Mouse (Mus musculus): ENCODE measurements around the gene Ccr2. TPM values are rescaled to one million over a fixed set of nuclear protein-coding genes. Genes with fewer than 3 reads are reported as not detected.
A peak's percentile ranks its signal among the peaks of the same experiment; 100 is the strongest.
"Not testable (repeated sequence)": the region's sequence is repeated elsewhere in the genome, so short reads cannot be mapped to it uniquely, and the experiment has no call there.

The Ccr2 gene
- total RNA-seq, 2 experiments from 2014 or later, result 0.74 to 1.4 TPM

- intact Hi-C loops (cut with DNase I), result no loop called here
- no peak for DNase-seq
These were observed 12.0 kb downstream of the Ccr2 start for GRCm38 (mm10) chr9:124113777-124114176.

GRCm38 (mm10) chr9:124118489-124118888 lies 16.7 kb downstream of the Ccr2 start:
- intact Hi-C loops (cut with DNase I), result no loop called here
- DNase-seq, result peak in 1 of 2 experiments; percentile 39

GRCm38 (mm10) chr9:124121387-124122184 lies 19.8 kb downstream of the Ccr2 start, which contains the start of gene Ccr5:
Gene Ccr5, plus strand, starts transcription at chr9:124121543.
- DNase-seq, result no peak
- intact Hi-C loops (cut with DNase I), result no loop called here

GRCm38 (mm10) chr9:124125576-124125975 lies 23.8 kb downstream of the Ccr2 start:
- intact Hi-C loops (cut with DNase I), result loop anchor here (5.0 kb wide), 4 partner anchors 93 to 302 kb away; no protein-coding TSS in a partner anchor
- peak in 1 of 2 experiments; percentile 14 for DNase-seq

- intact Hi-C loops (cut with DNase I), result loop anchor here (5.0 kb wide), 4 partner anchors 94 to 301 kb away; no protein-coding TSS in a partner anchor
These were observed 24.6 kb downstream of the Ccr2 start for GRCm38 (mm10) chr9:124126373-124126772.

GRCm38 (mm10) chr9:124127412-124127811 lies 25.7 kb downstream of the Ccr2 start:
- intact Hi-C loops (cut with DNase I), result loop anchor here (5.0 kb wide), 4 partner anchors 95 to 300 kb away; no protein-coding TSS in a partner anchor

More at GRCm38 (mm10) chr9:124126373-124126772, 24.6 kb downstream of the Ccr2 start:
- peak; percentile 33 to 38 for DNase-seq

GRCm38 (mm10) chr9:124128379-124128778 lies 26.6 kb downstream of the Ccr2 start:
- intact Hi-C loops (cut with DNase I), result loop anchor here (5.0 kb wide), 4 partner anchors 96 to 299 kb away; no protein-coding TSS in a partner anchor
- DNase-seq, result peak; percentile 65 to 83

More at GRCm38 (mm10) chr9:124127412-124127811, 25.7 kb downstream of the Ccr2 start:
- no peak for DNase-seq

GRCm38 (mm10) chr9:124132899-124133298 lies 31.1 kb downstream of the Ccr2 start:
- intact Hi-C loops (cut with DNase I), result not testable (repeated sequence)

GRCm38 (mm10) chr9:124134919-124135318 lies 33.2 kb downstream of the Ccr2 start:
- intact Hi-C loops (cut with DNase I); DNase-seq: not testable (repeated sequence)

More at GRCm38 (mm10) chr9:124132899-124133298, 31.1 kb downstream of the Ccr2 start:
- not testable (repeated sequence) for DNase-seq

- intact Hi-C loops (cut with DNase I), result no loop called here
- no peak for DNase-seq
These were observed 35.9 kb downstream of the Ccr2 start for GRCm38 (mm10) chr9:124137619-124138018.

- no peak for DNase-seq
- intact Hi-C loops (cut with DNase I), result no loop called here
These were observed 36.5 kb downstream of the Ccr2 start for GRCm38 (mm10) chr9:124138055-124138775.

- no peak for DNase-seq
- intact Hi-C loops (cut with DNase I), result no loop called here
These were observed 41.9 kb downstream of the Ccr2 start for GRCm38 (mm10) chr9:124143678-124144077.

GRCm38 (mm10) chr9:124146307-124146706 lies 44.6 kb downstream of the Ccr2 start:
- intact Hi-C loops (cut with DNase I), result no loop called here
- DNase-seq, result no peak

Other genes starting within 250 kb of the Ccr2 start
- gene Xcr1, start 239.9 kb upstream of the Ccr2 start, total RNA-seq (2021), result not detected
- gene Ccr1, start 133.3 kb upstream of the Ccr2 start, total RNA-seq (2021), result 1 to 10 TPM; 1.3 to 1.7 TPM
- not detected for gene Ccr1l1, start 123.5 kb upstream of the Ccr2 start, total RNA-seq (2021)
- gene Ccr3, start 80.0 kb upstream of the Ccr2 start, total RNA-seq (2021), result under 1 TPM in 1 of 2 experiments, not detected in 1; 0.10 TPM
- 1 to 10 TPM in 1 of 2 experiments, under 1 TPM in 1; 0.89 to 2.2 TPM for gene Ccr5, start 19.6 kb downstream of the Ccr2 start, total RNA-seq (2021)
- 10 to 100 TPM; 10.8 to 14.8 TPM for gene 2010315B03Rik, start 210.7 kb downstream of the Ccr2 start, total RNA-seq (2021)